Mouse (Mus musculus): ENCODE data around the gene Ypel3.

Gene Ypel3

GRCm38 (mm10) chr7:126794271-126794605, 17.5 kb downstream of the Ypel3 start:
- DNase-seq = no peak

GRCm38 (mm10) chr7:126795387-126796317, 18.9 kb downstream of the Ypel3 start:
- DNase-seq = no peak

- peak; percentile 58 for DNase-seq
Measured at GRCm38 (mm10) chr7:126796350-126796932, 19.7 kb downstream of the Ypel3 start.

GRCm38 (mm10) chr7:126797411-126798126, 20.8 kb downstream of the Ypel3 start, which contains the start of gene Fam57b:
Fam57b (plus strand) TSS chr7:126797668.
- no peak for DNase-seq

- DNase-seq = no peak
Measured at GRCm38 (mm10) chr7:126798127-126799049, 21.6 kb downstream of the Ypel3 start.

GRCm38 (mm10) chr7:126799050-126799467, 22.3 kb downstream of the Ypel3 start:
- peak; percentile 99 for DNase-seq

- peak; percentile 57 for DNase-seq
Measured at GRCm38 (mm10) chr7:126799468-126800268, 22.9 kb downstream of the Ypel3 start.

GRCm38 (mm10) chr7:126800269-126801056, 23.7 kb downstream of the Ypel3 start:
- no peak for DNase-seq

GRCm38 (mm10) chr7:126801057-126801422, 24.3 kb downstream of the Ypel3 start:
- no peak for DNase-seq

GRCm38 (mm10) chr7:126802134-126802889, 25.6 kb downstream of the Ypel3 start:
- DNase-seq = no peak

GRCm38 (mm10) chr7:126803181-126803580, 26.4 kb downstream of the Ypel3 start:
- DNase-seq = no peak

GRCm38 (mm10) chr7:126803751-126804150, 27.0 kb downstream of the Ypel3 start:
- no peak for DNase-seq

GRCm38 (mm10) chr7:126806956-126807355, 30.2 kb downstream of the Ypel3 start:
- DNase-seq = no peak

GRCm38 (mm10) chr7:126807405-126807804, 30.6 kb downstream of the Ypel3 start:
- DNase-seq = no peak

- peak; percentile 95 for DNase-seq
Measured at GRCm38 (mm10) chr7:126808703-126809455, 32.1 kb downstream of the Ypel3 start.

- DNase-seq = no peak
Measured at GRCm38 (mm10) chr7:126809723-126810369, 33.1 kb downstream of the Ypel3 start.

GRCm38 (mm10) chr7:126815726-126816222, 39.0 kb downstream of the Ypel3 start:
- no peak for DNase-seq

GRCm38 (mm10) chr7:126816494-126816893, 39.7 kb downstream of the Ypel3 start:
- no peak for DNase-seq

Data from right cerebral cortex, adult 18-20 months (tissue).